Mouse (Mus musculus): ENCODE results near the gene Naa16.

The Naa16 gene

GRCm38 (mm10) chr14:79298314-79298992, 92.1 kb downstream of the Naa16 start:
- DNase-seq (ENCODE audit: low spot score in 2 of 2), result no peak

GRCm38 (mm10) chr14:79296836-79297235, 93.7 kb downstream of the Naa16 start:
- DNase-seq (ENCODE audit: low spot score in 2 of 2), result no peak

- no peak for DNase-seq (ENCODE audit: low spot score in 2 of 2)
These were observed 94.4 kb downstream of the Naa16 start for GRCm38 (mm10) chr14:79296201-79296600.

- no peak for DNase-seq (ENCODE audit: low spot score in 2 of 2)
These were observed 95.0 kb downstream of the Naa16 start for GRCm38 (mm10) chr14:79295579-79295978.

- peak in 1 of 2 experiments; percentile 54 for DNase-seq (ENCODE audit: low spot score in 2 of 2)
These were observed 95.6 kb downstream of the Naa16 start for GRCm38 (mm10) chr14:79294950-79295349.

GRCm38 (mm10) chr14:79294051-79294814, 96.3 kb downstream of the Naa16 start:
- DNase-seq (ENCODE audit: low spot score in 2 of 2), result no peak

GRCm38 (mm10) chr14:79293119-79293780, 97.3 kb downstream of the Naa16 start:
- no peak for DNase-seq (ENCODE audit: low spot score in 2 of 2)

GRCm38 (mm10) chr14:79291629-79292028, 98.9 kb downstream of the Naa16 start:
- DNase-seq (ENCODE audit: low spot score in 2 of 2), result no peak

- no peak for DNase-seq (ENCODE audit: low spot score in 2 of 2)
These were observed 99.7 kb downstream of the Naa16 start for GRCm38 (mm10) chr14:79290683-79291425.

GRCm38 (mm10) chr14:79289909-79290308, 100.7 kb downstream of the Naa16 start:
- DNase-seq (ENCODE audit: low spot score in 2 of 2), result no peak

GRCm38 (mm10) chr14:79288280-79288679, 102.3 kb downstream of the Naa16 start:
- peak; percentile 71 to 86 for DNase-seq (ENCODE audit: low spot score in 2 of 2)

- no peak for DNase-seq (ENCODE audit: low spot score in 2 of 2)
These were observed 103.2 kb downstream of the Naa16 start for GRCm38 (mm10) chr14:79287251-79287863.

GRCm38 (mm10) chr14:79285549-79285948, 105.0 kb downstream of the Naa16 start:
- no peak for DNase-seq (ENCODE audit: low spot score in 2 of 2)

- no peak for DNase-seq (ENCODE audit: low spot score in 2 of 2)
These were observed 106.0 kb downstream of the Naa16 start for GRCm38 (mm10) chr14:79284616-79285015.

GRCm38 (mm10) chr14:79283952-79284351, 106.6 kb downstream of the Naa16 start:
- DNase-seq (ENCODE audit: low spot score in 2 of 2), result no peak

- DNase-seq (ENCODE audit: low spot score in 2 of 2), result no peak
These were observed 108.6 kb downstream of the Naa16 start for GRCm38 (mm10) chr14:79281894-79282553.

- DNase-seq (ENCODE audit: low spot score in 2 of 2), result no peak
These were observed 110.1 kb downstream of the Naa16 start for GRCm38 (mm10) chr14:79280456-79280855.

- no peak for DNase-seq (ENCODE audit: low spot score in 2 of 2)
These were observed 111.1 kb downstream of the Naa16 start for GRCm38 (mm10) chr14:79279494-79279893.

- DNase-seq (ENCODE audit: low spot score in 2 of 2), result no peak
These were observed 111.7 kb downstream of the Naa16 start for GRCm38 (mm10) chr14:79278927-79279326.

GRCm38 (mm10) chr14:79277922-79278321, 112.7 kb downstream of the Naa16 start:
- DNase-seq (ENCODE audit: low spot score in 2 of 2), result no peak

GRCm38 (mm10) chr14:79275870-79276395, 114.6 kb downstream of the Naa16 start:
- no peak for DNase-seq (ENCODE audit: low spot score in 2 of 2)
